ENCODE assay signal across 8 mouse cellular contexts in genomic region chr4:108460156-108460923, GRCm38 (mm10). TPM values are rescaled to one million over a fixed set of nuclear protein-coding genes. Genes with fewer than 3 reads are reported as not detected.
DNase-seq lines count a peak whose midpoint lies in the region; ATAC-seq and TF ChIP-seq lines count a peak whose summit lies in the region.

No protein-coding gene starts in this region.

- ATAC-seq in embryonic facial prominence, embryonic 15.5 days (ENCODE audit: insufficient number of reproducible peaks, low FRiP score, low TSS enrichment, low read depth) = peak; percentile 49
- peak; percentile 60 for ATAC-seq in kidney, embryonic 15.5 days (replicated peaks; ENCODE audit: low FRiP score)

- under 1% methylated on average over 59 of the region's 59 CpGs for WGBS in embryonic facial prominence, embryonic 15.5 days
- WGBS in heart, embryonic 10.5 days = 0% methylated on average over 46 of the region's 59 CpGs
- under 1% methylated on average over 58 of the region's 59 CpGs for WGBS in kidney, embryonic 15.5 days

- peaks cover 30% of the 10 kb centered on the region for H3K4me1 ChIP-seq in bone marrow macrophage, adult 2 months (ENCODE audit: control insufficient read depth, insufficient read depth, low read length)
- H3K4me1 ChIP-seq in embryonic facial prominence, embryonic 15.5 days = peaks cover 4% of the 10 kb centered on the region; the same call in 1 of the 2 replicates
- H3K4me1 ChIP-seq in heart, embryonic 10.5 days = peaks cover 12% of the 10 kb centered on the region
- peaks cover 15% of the 10 kb centered on the region for H3K4me1 ChIP-seq in kidney, embryonic 15.5 days

- TF ChIP-seq CTCF in C2C12 (IDR thresholded peaks at IDR 0.05; ENCODE audit: control insufficient read depth, insufficient read depth, insufficient read length) = no peak
- TF ChIP-seq CTCF in bone marrow macrophage, adult 2 months (IDR thresholded peaks at IDR 0.05; ENCODE audit: low read depth, low read length) = no peak

- H3K9me3 ChIP-seq in embryonic facial prominence, embryonic 15.5 days (replicated peaks) = no peaks in the 10 kb centered on the region
- no peaks in the 10 kb centered on the region for H3K9me3 ChIP-seq in heart, embryonic 10.5 days
- no peaks in the 10 kb centered on the region for H3K9me3 ChIP-seq in kidney, embryonic 15.5 days (replicated peaks)

- H3K79me3 ChIP-seq in C2C12 (ENCODE audit: low read depth) = peaks cover 10% of the 10 kb centered on the region

- TF ChIP-seq POLR2A in bone marrow macrophage, adult 2 months (IDR thresholded peaks at IDR 0.05; ENCODE audit: borderline replicate concordance, low read depth, low read length) = no peak

- H3K9ac ChIP-seq in embryonic facial prominence, embryonic 15.5 days = peak overlapping the region; percentile 86
- peak overlapping the region; percentile 90 for H3K9ac ChIP-seq in kidney, embryonic 15.5 days

- peak overlapping the region; percentile 45 for H3K27ac ChIP-seq in bone marrow macrophage, adult 2 months (ENCODE audit: insufficient read depth, low read depth, low read length)
- H3K27ac ChIP-seq in embryonic facial prominence, embryonic 15.5 days (replicated peaks) = peak overlapping the region; percentile 96
- peak overlapping the region; percentile 97 for H3K27ac ChIP-seq in heart, embryonic 10.5 days
- H3K27ac ChIP-seq in kidney, embryonic 15.5 days = peak overlapping the region; percentile 99

- H3K4me3 ChIP-seq in C2C12 (ENCODE audit: insufficient read depth, poor library complexity, severe bottlenecking) = peak overlapping the region; percentile 64
- peak overlapping the region; percentile 72 for H3K4me3 ChIP-seq in bone marrow macrophage, adult 2 months (ENCODE audit: insufficient read depth, low read length)
- peak overlapping the region; percentile 94 for H3K4me3 ChIP-seq in embryonic facial prominence, embryonic 15.5 days (replicated peaks)
- peak overlapping the region; percentile 100 for H3K4me3 ChIP-seq in heart, embryonic 10.5 days
- H3K4me3 ChIP-seq in kidney, embryonic 15.5 days (replicated peaks) = peak overlapping the region; percentile 75

- peak overlapping the region; percentile 77 for H3K4me2 ChIP-seq in embryonic facial prominence, embryonic 15.5 days (replicated peaks)
- peak overlapping the region; percentile 88 for H3K4me2 ChIP-seq in kidney, embryonic 15.5 days

- peak overlapping the region; percentile 89 for H3ac ChIP-seq in C2C12 (ENCODE audit: control insufficient read depth, insufficient read length, low read depth)

- peak; percentile 80 for DNase-seq in heart, embryonic 10.5 days (ENCODE audit: low spot score)
- DNase-seq in liver = peak; percentile 74
- peak; percentile 42 to 75 for DNase-seq in monocyte, adult 2 months (ENCODE audit: low read depth in 1 of 2, low spot score in 2 of 2)
- DNase-seq in spleen, postnatal 36 days (ENCODE audit: low spot score in 2 of 2) = peak; percentile 88 to 89

- no peaks in the 10 kb centered on the region for H3K27me3 ChIP-seq in C2C12 (ENCODE audit: control insufficient read depth, insufficient read depth, insufficient read length)
- H3K27me3 ChIP-seq in embryonic facial prominence, embryonic 15.5 days = no peaks in the 10 kb centered on the region
- H3K27me3 ChIP-seq in heart, embryonic 10.5 days (ENCODE audit: insufficient read depth, poor library complexity, severe bottlenecking) = no peaks in the 10 kb centered on the region
- H3K27me3 ChIP-seq in kidney, embryonic 15.5 days = no peaks in the 10 kb centered on the region

- peaks cover 51% of the 10 kb centered on the region for H3K79me2 ChIP-seq in C2C12 (ENCODE audit: control insufficient read depth, insufficient read depth)

- H3K36me3 ChIP-seq in C2C12 (ENCODE audit: control insufficient read depth, insufficient read depth) = no peaks in the 10 kb centered on the region
- no peaks in the 10 kb centered on the region for H3K36me3 ChIP-seq in embryonic facial prominence, embryonic 15.5 days
- peaks cover 13% of the 10 kb centered on the region for H3K36me3 ChIP-seq in heart, embryonic 10.5 days
- H3K36me3 ChIP-seq in kidney, embryonic 15.5 days = peaks cover 9% of the 10 kb centered on the region; the same call in 1 of the 2 replicates

TF ChIP-seq in C2C12, 6 proteins besides CTCF, POLR2A, EP300 and RAD21:
- TF ChIP-seq USF1 (IDR thresholded peaks at IDR 0.05; ENCODE audit: low read depth) (no peak), MYOD1 (IDR thresholded peaks at IDR 0.05; ENCODE audit: control insufficient read depth, insufficient read length, low read depth) (no peak)

RNA-seq across cellular contexts. Expression of gene Tut4, which starts 1.1 kb away (rescaled TPM):
- polyA plus RNA-seq in C2C12 (2012; fragmentation: generic; extraction: Trizol) = 5.2 TPM
- polyA plus RNA-seq in bone marrow macrophage, adult 2 months (2012; ENCODE audit: insufficient read depth, insufficient read length, missing spikeins) = 37.6 and 48.2 TPM in 2 replicates
- polyA plus RNA-seq in embryonic facial prominence, embryonic 15.5 days (2015; fragmentation: Nextera tagmentation; extraction: Ambion mirVana) = 62.4 and 72.9 TPM in 2 replicates
- polyA plus RNA-seq in heart, embryonic 10.5 days (2016; fragmentation: Nextera tagmentation; extraction: Ambion mirVana) = 44.6 and 79.6 TPM in 2 replicates
- 70.3 and 74.0 TPM in 2 replicates for polyA plus RNA-seq in kidney, embryonic 15.5 days (2015; fragmentation: Nextera tagmentation; extraction: Ambion mirVana)

RNA-seq across cellular contexts. Expression of gene Gpx7, which starts 53.6 kb away (rescaled TPM):
- not detected for polyA plus RNA-seq in C2C12 (2012; fragmentation: generic; extraction: Trizol)
- polyA plus RNA-seq in bone marrow macrophage, adult 2 months (2012; ENCODE audit: insufficient read depth, insufficient read length, missing spikeins) = 0.66 TPM in 1 of 2 replicates, not detected in the other
- polyA plus RNA-seq in embryonic facial prominence, embryonic 15.5 days (2015; fragmentation: Nextera tagmentation; extraction: Ambion mirVana) = 114 and 120 TPM in 2 replicates
- polyA plus RNA-seq in heart, embryonic 10.5 days (2016; fragmentation: Nextera tagmentation; extraction: Ambion mirVana) = 54.3 and 58.8 TPM in 2 replicates
- polyA plus RNA-seq in kidney, embryonic 15.5 days (2015; fragmentation: Nextera tagmentation; extraction: Ambion mirVana) = 62.3 and 69.4 TPM in 2 replicates

Comparison
In these comparisons a context has a peak if more than half of its experiments do, and no peak if none do; other contexts are left out.
1. Peak in every context shown above with its lines: DNase-seq, ATAC-seq, H3K4me3 ChIP-seq and H3K27ac ChIP-seq.
2. H3K27ac ChIP-seq: peak in every context shown above with its lines; median percentile 99 in kidney, embryonic 15.5 days; 97 in heart, embryonic 10.5 days; 96 in embryonic facial prominence, embryonic 15.5 days; 45 in bone marrow macrophage, adult 2 months.
3. RNA of gene Gpx7, which starts 53.6 kb away (polyA plus RNA-seq): 114 to 120 TPM in embryonic facial prominence, embryonic 15.5 days, 62.3 to 69.4 TPM in kidney, embryonic 15.5 days and 54.3 to 58.8 TPM in heart, embryonic 10.5 days; 0.66 TPM in bone marrow macrophage, adult 2 months and not detected in C2C12 (single experiment); every median in the first group is over 10 times any median in the second.